Mouse (Mus musculus) hindbrain, embryonic 11.5 days (tissue): ENCODE results near the gene Tenm2. TPM values are rescaled to one million over a fixed set of nuclear protein-coding genes. Genes with fewer than 3 reads are reported as not detected.

Experiments
- ATAC-seq: fragments of 200-750 bp; cut with Nextera tagmentation; 2 replicates; pipeline ENCODE4 v1.8.0; 2017; ENCODE audit warnings: mild to moderate bottlenecking, moderate TSS enrichment, moderate library complexity; ENCODE audit not compliant: low FRiP score
- DNase-seq: peaks from one replicate; pipeline ENCODE4 v3.0.0-alpha.2; 2015; ENCODE audit warnings: low spot score
- H3K27ac ChIP-seq: fragments of 300-500 bp; sonication (generic); 2 replicates; pipeline ENCODE4 v1.5.1; 2014; ENCODE audit warnings: mild to moderate bottlenecking, low read depth, low read length
- H3K27me3 ChIP-seq: fragments of 300-500 bp; sonication (generic); 2 replicates; pipeline ENCODE4 v1.6.1; 2014; ENCODE audit warnings: mild to moderate bottlenecking, low read length, moderate library complexity, mixed read lengths; ENCODE audit not compliant: control insufficient read depth, insufficient read depth
- H3K36me3 ChIP-seq: fragments of 300-500 bp; sonication (generic); 2 replicates; pipeline ENCODE4 v1.6.1; 2014; ENCODE audit warnings: mild to moderate bottlenecking, low read length, moderate library complexity, mixed read lengths; ENCODE audit not compliant: control insufficient read depth, insufficient read depth
- H3K4me1 ChIP-seq: fragments of 300-500 bp; sonication (generic); replicated peaks from 2 replicates; pipeline ENCODE4 v1.6.1; 2014; ENCODE audit warnings: low read length, mixed read lengths; ENCODE audit not compliant: control insufficient read depth, insufficient read depth
- H3K4me2 ChIP-seq: fragments of 300-500 bp; sonication (generic); replicated peaks from 2 replicates; pipeline ENCODE4 v1.6.1; 2014; ENCODE audit warnings: mild to moderate bottlenecking, low read depth, low read length
- H3K4me3 ChIP-seq: fragments of 300-500 bp; sonication (generic); 2 replicates; pipeline ENCODE4 v1.5.1; 2014; ENCODE audit warnings: low read depth, low read length
- H3K9ac ChIP-seq: fragments of 300-500 bp; sonication (generic); 2 replicates; pipeline ENCODE4 v1.6.1; 2014; ENCODE audit warnings: low read depth, low read length
- H3K9me3 ChIP-seq: fragments of 300-500 bp; sonication (generic); 2 replicates; pipeline ENCODE4 v1.6.1; 2016; ENCODE audit warnings: low read length; ENCODE audit not compliant: control insufficient read depth
- WGBS: fragments of 180-500 bp; shearing (Covaris S2); extraction: QIAGEN DNeasy Blood & Tissue Kit; methylation state at CpG from one replicate; pipeline ENCODE4 v1.1.7; 2014; 5-methylcytosine and 5-hydroxymethylcytosine counted together
- polyA plus RNA-seq: library from polyadenylated mRNA; unstranded; fragments of >200 nt; fragmentation: Nextera tagmentation; extraction: Ambion mirVana; gene quantifications from 2 replicates; pipeline ENCODE4 v1.2.1, GENCODE M21; 2014

Tenm2 gene
- polyA plus RNA-seq, 1 experiment from 2014 or later: 9.0 TPM

DNA sequence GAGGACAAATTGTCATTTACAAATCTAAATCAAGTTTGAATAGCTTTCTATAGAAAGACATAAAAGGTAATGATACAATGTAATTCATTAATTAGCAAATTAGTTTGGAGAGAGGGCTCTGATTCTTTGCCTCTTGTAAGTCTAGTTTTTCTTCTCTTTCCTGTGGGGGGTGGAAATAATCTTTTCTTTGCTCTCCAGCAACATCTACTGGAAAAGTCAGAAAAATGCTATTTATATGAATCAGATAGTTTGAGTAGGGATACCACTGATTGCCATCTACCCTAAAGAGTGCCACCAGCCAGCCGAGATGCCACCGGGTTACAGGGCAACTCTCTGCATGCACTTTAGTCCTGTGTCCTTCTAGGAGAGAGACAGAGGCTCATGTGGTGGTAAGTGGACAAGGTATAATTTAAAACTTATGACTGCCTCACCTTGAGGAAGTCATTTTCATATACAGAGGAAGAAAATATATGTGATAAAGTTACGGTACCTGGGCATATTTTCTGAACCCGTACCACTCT is 560.8 kb downstream of the Tenm2 start:
- 91% methylated on average over 4 of the region's 4 CpGs for WGBS
- Histone ChIP-seq H3K4me1 (no peaks in the 10 kb centered on the region; the same call in 1 of the 2 replicates), H3K9me3 (no peaks in the 10 kb centered on the region), H3K27me3 (no peaks in the 10 kb centered on the region), H3K9ac (no peak overlapping the region; the same call in 1 of the 2 replicates), H3K27ac (no peak overlapping the region), H3K4me3 (no peak overlapping the region), H3K4me2 (peak overlapping the region; percentile 51), H3K36me3 (no peaks in the 10 kb centered on the region)
- DNase-seq (no peak), ATAC-seq (no peak)

DNA sequence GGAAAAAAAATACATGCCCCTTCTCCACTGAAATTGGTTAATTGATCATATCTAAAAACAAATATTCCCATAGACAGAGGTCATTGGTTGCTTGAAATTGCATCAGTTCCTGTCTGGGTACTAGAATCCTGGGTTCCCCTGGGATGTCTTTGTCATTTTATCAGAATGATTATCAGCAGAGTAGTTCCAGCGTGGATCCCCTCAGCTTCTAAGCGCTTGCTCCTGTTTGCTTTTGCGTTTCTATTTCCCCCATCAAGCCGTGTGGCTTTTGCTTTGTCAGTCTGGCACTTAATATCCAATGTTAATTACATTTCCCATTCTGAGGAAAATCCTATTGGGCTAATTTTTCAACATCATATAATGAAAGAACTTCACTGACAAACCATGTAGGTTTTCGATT is 561.6 kb downstream of the Tenm2 start:
- no peak for ATAC-seq
- no peaks in the 10 kb centered on the region; the same call in 1 of the 2 replicates for H3K4me1 ChIP-seq

DNA sequence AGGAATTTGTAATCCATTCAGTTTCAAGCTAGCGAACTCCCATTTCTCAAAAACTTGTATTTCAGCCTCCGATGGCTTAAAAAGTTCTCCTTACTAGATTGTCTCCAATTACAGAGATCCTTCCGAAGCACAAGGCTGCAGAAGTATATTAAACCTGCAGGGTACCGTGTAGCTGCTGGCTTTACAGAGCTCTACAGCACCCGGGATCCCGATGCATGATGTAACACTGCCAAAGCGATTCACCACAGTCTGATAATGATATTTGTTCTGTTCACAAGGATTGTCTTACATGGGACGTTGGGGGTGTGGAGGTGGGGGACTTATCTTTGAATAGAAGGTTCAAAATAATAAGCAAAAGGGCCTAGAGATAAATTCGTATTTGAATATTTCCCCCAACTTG is 564.6 kb downstream of the Tenm2 start:
- Histone ChIP-seq H3K27me3 (no peaks in the 10 kb centered on the region), H3K27ac (no peak overlapping the region), H3K9me3 (no peaks in the 10 kb centered on the region), H3K4me1 (no peaks in the 10 kb centered on the region; the same call in 1 of the 2 replicates), H3K9ac (no peak overlapping the region), H3K4me2 (no peak overlapping the region), H3K4me3 (no peak overlapping the region), H3K36me3 (no peaks in the 10 kb centered on the region)
- 81% methylated on average over 9 of the region's 9 CpGs for WGBS
- ATAC-seq (no peak), DNase-seq (no peak)

More for the DNA sequence above, 561.6 kb downstream of the Tenm2 start:
- 50% methylated on average over 5 of the region's 5 CpGs for WGBS
- DNase-seq: peak; percentile 39
- Histone ChIP-seq H3K4me3 (no peak overlapping the region), H3K36me3 (no peaks in the 10 kb centered on the region), H3K9ac (no peak overlapping the region), H3K9me3 (no peaks in the 10 kb centered on the region), H3K27ac (no peak overlapping the region), H3K27me3 (no peaks in the 10 kb centered on the region), H3K4me2 (0 out of 2 replicates have a peak overlapping the region, but pooled peaks have one; percentile 0)

DNA sequence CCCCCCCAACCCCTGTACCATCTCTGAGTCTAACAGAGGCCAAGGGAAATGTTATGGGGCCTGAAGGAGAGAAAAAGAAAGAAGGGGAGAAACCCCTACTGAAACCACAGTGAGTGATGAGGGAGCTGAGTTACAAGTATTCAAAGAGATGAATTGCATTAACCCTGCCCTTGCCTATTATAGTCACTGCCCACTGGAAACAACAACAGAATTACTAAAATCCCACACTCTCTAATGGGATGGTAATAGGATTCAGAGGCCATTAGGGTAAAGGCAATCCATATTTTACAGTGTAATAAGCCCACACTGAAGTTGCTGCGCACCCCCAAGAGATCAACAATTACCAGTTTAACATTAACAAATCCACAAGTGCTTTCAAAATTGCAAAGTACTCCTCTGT is 571.7 kb downstream of the Tenm2 start:
- peak; percentile 60 for ATAC-seq
- Histone ChIP-seq H3K4me3 (no peak overlapping the region), H3K36me3 (no peaks in the 10 kb centered on the region), H3K9ac (no peak overlapping the region), H3K27ac (0 out of 2 replicates have a peak overlapping the region, but pooled peaks have one; percentile 12), H3K27me3 (no peaks in the 10 kb centered on the region), H3K4me1 (0 out of 2 replicates have a peak, but pooled peaks cover 4% of the 10 kb centered on the region), H3K4me2 (no peak overlapping the region), H3K9me3 (no peaks in the 10 kb centered on the region)
- no peak for DNase-seq
- WGBS: 67% methylated on average over 1 of the region's 1 CpGs

DNA sequence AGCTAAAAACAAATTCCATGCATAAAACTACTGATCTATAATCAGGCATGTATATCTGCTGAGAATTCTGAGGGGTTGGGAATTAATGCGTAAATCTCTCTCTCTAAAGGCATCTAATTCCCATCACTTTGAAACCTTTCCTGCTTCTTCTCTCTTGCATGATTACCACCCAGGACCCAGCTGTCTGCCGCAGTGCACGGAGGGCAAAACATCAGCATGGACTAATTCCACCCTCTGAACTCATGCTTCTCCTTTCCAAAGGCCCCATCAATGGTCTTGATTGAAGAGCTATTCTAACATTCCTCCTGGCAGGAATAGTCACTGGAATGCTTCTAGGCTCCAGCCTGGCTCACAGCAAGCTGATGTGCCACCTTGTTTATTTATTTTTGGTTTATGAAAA is 572.2 kb downstream of the Tenm2 start:
- no peak for DNase-seq
- H3K27ac ChIP-seq: 0 out of 2 replicates have a peak overlapping the region, but pooled peaks have one; percentile 12

DNA sequence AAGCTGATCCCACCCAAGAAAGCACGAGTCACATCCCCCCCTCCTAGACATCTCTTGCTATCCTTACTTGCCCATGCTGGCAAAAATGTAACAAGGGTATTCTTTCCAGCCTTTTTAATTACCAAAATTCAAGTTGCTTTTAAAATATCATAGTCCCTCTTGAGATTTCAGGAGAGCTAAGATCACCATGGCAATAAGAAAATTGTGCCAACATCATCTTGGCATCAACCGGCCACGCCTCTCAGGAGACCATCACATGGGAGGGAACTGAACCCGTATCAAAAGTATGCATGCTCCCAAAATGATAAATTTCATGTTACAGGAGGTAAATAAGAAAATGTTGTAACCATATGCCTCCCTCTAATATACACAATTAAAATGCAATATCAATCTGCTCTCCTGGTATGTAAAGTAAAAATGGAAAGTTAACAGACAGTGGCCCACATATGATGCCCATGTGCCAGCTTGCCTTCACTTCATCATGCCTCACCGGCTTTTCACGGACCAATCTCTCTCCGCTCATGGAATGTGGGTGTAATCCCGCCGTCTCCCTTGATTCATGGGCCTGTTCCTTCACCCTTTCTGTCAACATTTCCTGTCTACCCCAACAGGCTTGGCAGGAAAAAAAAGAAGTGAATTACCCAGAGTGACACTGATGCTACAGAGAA is 582.0 kb downstream of the Tenm2 start:
- H3K27me3 ChIP-seq: no peaks in the 10 kb centered on the region
- no peak overlapping the region for H3K27ac ChIP-seq
- no peak overlapping the region for H3K4me3 ChIP-seq
- ATAC-seq (no peak), DNase-seq (no peak)
- no peaks in the 10 kb centered on the region for H3K9me3 ChIP-seq
- WGBS: 87% methylated on average over 9 of the region's 9 CpGs
- H3K36me3 ChIP-seq: no peaks in the 10 kb centered on the region
- H3K9ac ChIP-seq: no peak overlapping the region
- no peaks in the 10 kb centered on the region for H3K4me1 ChIP-seq
- no peak overlapping the region for H3K4me2 ChIP-seq

More for the DNA sequence above, 572.2 kb downstream of the Tenm2 start:
- no peak for ATAC-seq
- H3K9ac ChIP-seq: no peak overlapping the region
- H3K4me1 ChIP-seq: 0 out of 2 replicates have a peak, but pooled peaks cover 4% of the 10 kb centered on the region
- H3K9me3 ChIP-seq: no peaks in the 10 kb centered on the region
- no peaks in the 10 kb centered on the region for H3K36me3 ChIP-seq
- no peak overlapping the region for H3K4me2 ChIP-seq
- no peaks in the 10 kb centered on the region for H3K27me3 ChIP-seq
- 45% methylated on average over 3 of the region's 3 CpGs for WGBS
- H3K4me3 ChIP-seq: no peak overlapping the region

DNA sequence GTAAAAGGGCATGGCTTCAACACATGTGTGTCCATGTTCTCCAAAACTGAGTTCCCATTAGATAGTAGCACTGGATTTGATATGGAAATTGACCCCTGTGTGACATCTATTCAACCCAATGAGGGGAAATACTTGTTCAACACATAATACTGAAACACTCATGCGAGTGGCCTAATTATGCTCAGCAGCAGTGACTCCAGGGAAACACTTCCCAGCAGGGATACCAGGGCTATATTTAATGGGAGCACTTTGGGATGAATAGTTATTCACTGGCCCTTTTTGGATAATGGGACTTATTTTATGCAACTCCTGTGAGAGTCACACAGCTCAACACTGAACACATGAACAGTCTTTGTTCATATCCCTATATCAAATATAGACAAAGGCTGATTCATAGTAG is 588.6 kb downstream of the Tenm2 start:
- Histone ChIP-seq H3K9me3 (no peaks in the 10 kb centered on the region), H3K9ac (no peak overlapping the region), H3K27ac (no peak overlapping the region), H3K36me3 (no peaks in the 10 kb centered on the region), H3K27me3 (no peaks in the 10 kb centered on the region), H3K4me3 (no peak overlapping the region), H3K4me2 (no peak overlapping the region), H3K4me1 (no peaks in the 10 kb centered on the region)
- WGBS: 42% methylated on average over 1 of the region's 1 CpGs
- DNase-seq: no peak
- ATAC-seq: no peak

DNA sequence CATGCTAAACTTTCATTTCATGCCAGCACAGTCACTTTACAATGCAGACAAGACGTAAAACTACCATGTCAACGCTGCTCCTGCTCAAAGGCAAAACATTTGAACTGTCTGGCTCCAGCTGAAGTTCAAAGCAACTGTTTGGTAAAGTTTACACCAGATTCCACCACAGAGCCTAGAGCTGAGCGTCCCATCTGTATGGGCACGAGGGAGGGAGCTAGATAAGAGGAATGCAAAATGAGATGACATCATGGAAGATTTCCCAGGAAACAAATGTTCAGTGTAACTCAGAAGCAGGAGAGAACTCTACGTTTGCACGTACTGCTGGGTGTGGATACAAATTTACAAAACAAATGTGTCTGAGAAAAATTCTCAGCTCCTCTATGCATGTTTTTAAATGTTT is 600.7 kb downstream of the Tenm2 start:
- H3K4me1 ChIP-seq: no peaks in the 10 kb centered on the region
- DNase-seq (no peak), ATAC-seq (no peak)
- no peak overlapping the region for H3K4me3 ChIP-seq
- no peak overlapping the region for H3K27ac ChIP-seq
- H3K27me3 ChIP-seq: no peaks in the 10 kb centered on the region
- WGBS: 48% methylated on average over 6 of the region's 6 CpGs
- no peaks in the 10 kb centered on the region for H3K9me3 ChIP-seq
- no peaks in the 10 kb centered on the region for H3K36me3 ChIP-seq
- H3K4me2 ChIP-seq: no peak overlapping the region
- H3K9ac ChIP-seq: no peak overlapping the region

DNA sequence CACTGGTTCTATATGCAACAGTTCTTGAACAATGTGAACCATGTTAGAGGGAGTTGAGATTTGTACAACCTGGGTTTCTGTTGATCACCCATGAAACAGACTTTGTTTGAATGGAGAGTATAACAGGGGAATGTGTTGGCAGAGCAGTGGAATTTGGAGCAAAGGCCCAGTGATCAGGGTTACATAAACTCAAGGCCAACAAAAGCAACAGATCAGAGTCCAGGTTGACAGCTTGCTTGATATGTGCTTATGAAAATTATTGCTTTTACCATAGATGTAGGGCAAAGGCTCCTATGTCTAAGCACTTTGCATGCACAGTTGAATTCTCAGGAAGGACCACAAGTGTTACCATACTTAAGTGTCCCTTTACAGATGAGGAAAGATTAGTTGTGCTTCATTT is 603.6 kb downstream of the Tenm2 start:
- no peak overlapping the region for H3K4me2 ChIP-seq

More for the DNA sequence above, 603.6 kb downstream of the Tenm2 start:
- Histone ChIP-seq H3K27me3 (no peaks in the 10 kb centered on the region), H3K9me3 (no peaks in the 10 kb centered on the region), H3K36me3 (no peaks in the 10 kb centered on the region), H3K27ac (no peak overlapping the region), H3K9ac (no peak overlapping the region), H3K4me3 (no peak overlapping the region), H3K4me1 (no peaks in the 10 kb centered on the region)
- DNase-seq: no peak
- ATAC-seq: no peak
